In genomic region chr7:141670999-141671398, GRCm38 (mm10) we compare ENCODE assay signal across 8 mouse cellular contexts. TPM values are rescaled to one million over a fixed set of nuclear protein-coding genes. Genes with fewer than 3 reads are reported as not detected.
DNase-seq lines count a peak whose midpoint lies in the region; ATAC-seq lines count a peak whose summit lies in the region.

No protein-coding gene starts in this region.

- no peak overlapping the region for H3K27ac ChIP-seq in hindbrain, embryonic 13.5 days

- WGBS in hindbrain, embryonic 13.5 days = 88% methylated on average over 4 of the region's 4 CpGs

- no peak overlapping the region for H3K4me2 ChIP-seq in hindbrain, embryonic 13.5 days

- no peak for ATAC-seq in hindbrain, embryonic 13.5 days (ENCODE audit: low FRiP score)

- H3K4me1 ChIP-seq in hindbrain, embryonic 13.5 days (replicated peaks) = no peaks in the 10 kb centered on the region

- H3K9me3 ChIP-seq in hindbrain, embryonic 13.5 days = no peaks in the 10 kb centered on the region; the same call in 1 of the 2 replicates

- H3K27me3 ChIP-seq in hindbrain, embryonic 13.5 days = no peaks in the 10 kb centered on the region

- no peak overlapping the region for H3K9ac ChIP-seq in hindbrain, embryonic 13.5 days

- peak; percentile 34 for DNase-seq in heart, postnatal 4 days
- no peak for DNase-seq in heart, adult 11 months
- DNase-seq in NIH3T3 (ENCODE audit: low read depth) = peak; percentile 48
- DNase-seq in induced T-regulatory cell, adult 2 months (ENCODE audit: low read depth) = peak; percentile 66
- peak; percentile 46 for DNase-seq in lung, postnatal 14 days
- peak; percentile 70 for DNase-seq in thymus, postnatal 4 days
- no peak for DNase-seq in right cerebral cortex, adult 2 months (ENCODE audit: low spot score in 2 of 2)

- no peak overlapping the region for H3K4me3 ChIP-seq in hindbrain, embryonic 13.5 days

- no peaks in the 10 kb centered on the region for H3K36me3 ChIP-seq in hindbrain, embryonic 13.5 days

RNA-seq across cellular contexts. Expression of gene Muc6, which starts 15.9 kb away (rescaled TPM):
- not detected for total RNA-seq in heart, postnatal 4 days (2021)
- 0.21 and 0.23 TPM in 2 replicates for polyA plus RNA-seq in hindbrain, embryonic 13.5 days (2015; fragmentation: Nextera tagmentation; extraction: Ambion mirVana)

RNA-seq across cellular contexts. Expression of gene Muc2, which starts 19.1 kb away (rescaled TPM):
- under 1 TPM in 1 of 2 experiments, not detected in 1; 0.74 TPM for total RNA-seq in heart, postnatal 4 days (2021)
- 0.14 and 0.38 TPM in 2 replicates for polyA plus RNA-seq in hindbrain, embryonic 13.5 days (2015; fragmentation: Nextera tagmentation; extraction: Ambion mirVana)

Comparison
In these comparisons a context has a peak if more than half of its experiments do, and no peak if none do; other contexts are left out.
1. DNase-seq: peak in heart, postnatal 4 days (single experiment), NIH3T3 (single experiment), induced T-regulatory cell, adult 2 months (single experiment), lung, postnatal 14 days (single experiment) and thymus, postnatal 4 days (single experiment); none in heart, adult 11 months (single experiment) and right cerebral cortex, adult 2 months (0 of 2).